Mouse (Mus musculus) liver, adult 2 months (tissue): ENCODE measurements around the gene Dnaaf1. TPM values are rescaled to one million over a fixed set of nuclear protein-coding genes. Genes with fewer than 3 reads are reported as not detected.

ENCODE experiments used
- DNase-seq: peaks from one replicate; pipeline ENCODE4 v3.0.0-alpha.2; 2011; ENCODE audit warnings: low read depth, low spot score; ENCODE audit errors: extremely low read depth
- H3K27ac ChIP-seq: fragments of 200-500 bp; replicated peaks from 2 replicates; pipeline ENCODE4 v1.5.1; 2012; ENCODE audit warnings: low read depth, mild to moderate bottlenecking, control low read depth, inconsistent platforms, low read length; ENCODE audit not compliant: insufficient read depth
- H3K27me3 ChIP-seq: fragments of 200-500 bp; 2 replicates; pipeline ENCODE4 v1.6.1; 2012; ENCODE audit warnings: mild to moderate bottlenecking, moderate library complexity, low read length, inconsistent platforms; ENCODE audit not compliant: control insufficient read depth, insufficient read depth
- H3K36me3 ChIP-seq: fragments of 200-500 bp; 2 replicates; pipeline ENCODE4 v1.6.1; 2012; ENCODE audit warnings: low read length, inconsistent platforms; ENCODE audit not compliant: control insufficient read depth, insufficient read depth
- H3K4me1 ChIP-seq: fragments of 200-500 bp; 2 replicates; pipeline ENCODE4 v1.6.1; 2011; ENCODE audit warnings: low read length; ENCODE audit not compliant: control insufficient read depth, insufficient read depth
- H3K4me3 ChIP-seq: fragments of 200-500 bp; 2 replicates; pipeline ENCODE4 v1.5.1; 2011; ENCODE audit warnings: low read depth, mild to moderate bottlenecking, control low read depth, low read length, moderate library complexity; ENCODE audit not compliant: insufficient read depth
- H3K79me2 ChIP-seq: fragments of 200-500 bp; 2 replicates; pipeline ENCODE4 v1.6.1; 2012; ENCODE audit warnings: inconsistent platforms, mild to moderate bottlenecking, low read length, moderate library complexity; ENCODE audit not compliant: control insufficient read depth, insufficient read depth
- H3K9ac ChIP-seq: fragments of 200-500 bp; 2 replicates; pipeline ENCODE4 v1.6.1; 2012; ENCODE audit warnings: low read depth, mild to moderate bottlenecking, control low read depth, inconsistent platforms, low read length
- CTCF ChIP-seq: fragments of 200-500 bp; IDR thresholded peaks from 2 replicates; pipeline ENCODE4 v1.5.1; 2011; ENCODE audit warnings: low read depth, low read length, control low read depth
- POLR2A ChIP-seq: fragments of 200-500 bp; IDR thresholded peaks from 2 replicates; pipeline ENCODE4 v1.6.1; 2011; ENCODE audit warnings: low read length, control low read depth; ENCODE audit not compliant: insufficient read depth; ENCODE audit errors: extremely low read depth
- WGBS: fragments of 180-500 bp; shearing (Covaris S2); methylation state at CpG from one replicate; pipeline ENCODE4 v1.1.7; 2018; 5-methylcytosine and 5-hydroxymethylcytosine counted together
- polyA plus RNA-seq: library from polyadenylated mRNA; depleted of rRNA; stranded (reverse); fragments of >200 nt; gene quantifications from 2 replicates; pipeline ENCODE4 v1.2.3, GENCODE M21; 2012; rRNA removed
- total RNA-seq: library from RNA; depleted of rRNA; stranded (reverse); fragments of >200 nt; gene quantifications from 2 replicates; pipeline ENCODE4 v1.2.3, GENCODE M21; 2014; rRNA removed

Gene Dnaaf1
- not detected in 2 replicates for total RNA-seq
- not detected in 2 replicates for polyA plus RNA-seq

DNA sequence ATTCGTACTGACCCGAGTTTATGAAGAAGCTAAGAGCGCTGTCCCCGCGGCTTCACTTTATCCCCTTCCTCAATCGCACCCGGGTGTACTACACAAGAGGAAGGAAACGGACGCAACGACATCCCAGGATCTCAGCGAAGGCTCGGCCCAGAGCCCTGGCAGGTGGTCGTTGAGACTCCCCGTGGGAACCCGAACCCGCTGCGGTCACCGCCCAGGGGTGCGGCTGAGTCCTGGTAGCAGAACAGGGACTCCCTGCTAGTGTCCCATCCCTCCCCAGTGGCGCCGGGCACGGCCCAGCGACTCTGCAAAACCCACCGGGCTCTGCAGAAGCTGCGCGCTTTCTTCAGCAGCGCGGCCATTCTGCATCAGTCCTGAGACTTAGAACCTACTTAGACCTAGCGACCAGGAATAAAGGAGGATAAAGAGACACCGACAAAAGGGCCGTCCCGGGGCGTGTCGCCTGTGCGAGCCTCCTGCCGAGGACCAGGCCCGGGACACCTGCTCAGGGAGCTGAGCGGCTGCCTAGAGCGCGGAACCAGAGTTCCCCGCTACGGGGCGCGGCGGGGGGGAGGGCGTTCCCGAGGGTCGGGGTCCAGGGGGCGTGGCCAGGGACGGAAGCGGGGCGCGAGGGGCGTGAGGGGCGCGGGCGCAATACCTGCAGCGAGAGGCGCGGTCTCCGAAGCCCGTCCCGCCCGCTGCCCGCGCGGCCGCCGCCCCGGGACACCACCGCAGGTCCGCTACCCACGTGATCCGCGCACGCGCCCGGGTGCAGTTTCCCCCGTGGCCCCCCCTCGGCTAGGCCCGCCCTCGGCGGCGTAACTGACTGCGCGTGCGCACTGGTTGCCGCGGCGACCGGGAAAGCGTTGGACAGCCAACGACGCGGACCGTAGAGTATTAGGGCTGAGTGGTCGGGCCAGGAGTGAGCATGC, at the start of gene Dnaaf1, which contains the start of gene Hsdl1:
Gene Dnaaf1, plus strand, starts transcription at position 799 of the 929 bp plus-strand sequence.
Gene Hsdl1, minus strand, starts transcription at position 747 of the 929 bp plus-strand sequence.
- Histone ChIP-seq H3K27ac (0 out of 2 replicates have a peak within 1 kb of the TSS, but pooled peaks have one; percentile 7), H3K4me1 (peaks cover 6% of the 10 kb centered on the region)
- under 1% methylated on average over 93 of the region's 97 CpGs for WGBS

GRCm38 (mm10) chr8:119528762-119529161, 46.3 kb upstream of the Dnaaf1 start:
- Histone ChIP-seq H3K36me3 (peaks cover 42% of the 10 kb centered on the region), H3K79me2 (no peaks in the 10 kb centered on the region), H3K27ac (no peak overlapping the region), H3K4me1 (no peaks in the 10 kb centered on the region), H3K4me3 (no peak overlapping the region), H3K27me3 (no peaks in the 10 kb centered on the region), H3K9ac (no peak overlapping the region)
- WGBS, result 86% methylated on average over 7 of the region's 7 CpGs
- TF ChIP-seq POLR2A, result no peak
- TF ChIP-seq CTCF, result no peak
- peak; percentile 16 for DNase-seq

More for the DNA sequence above, at the start of gene Dnaaf1, which contains the start of gene Hsdl1:
- H3K27me3 ChIP-seq, result no peaks in the 10 kb centered on the region
- TF ChIP-seq POLR2A (peak; percentile 35; the same call in 1 of the 2 replicates), CTCF (no peak; the same call in 1 of the 2 replicates)
- H3K9ac ChIP-seq, result peak within 1 kb of the TSS; percentile 81
- peaks cover 15% of the 10 kb centered on the region; the same call in 1 of the 2 replicates for H3K79me2 ChIP-seq
- peak; percentile 63 for DNase-seq
- H3K36me3 ChIP-seq, result no peaks in the 10 kb centered on the region
- peak within 1 kb of the TSS; percentile 78 for H3K4me3 ChIP-seq

- Histone ChIP-seq H3K27me3 (no peaks in the 10 kb centered on the region), H3K4me1 (no peaks in the 10 kb centered on the region), H3K79me2 (no peaks in the 10 kb centered on the region), H3K27ac (no peak overlapping the region), H3K36me3 (peaks cover 45% of the 10 kb centered on the region), H3K9ac (no peak overlapping the region), H3K4me3 (no peak overlapping the region)
- no peak for TF ChIP-seq CTCF
- no peak for TF ChIP-seq POLR2A
- DNase-seq, result no peak
- WGBS, result 49% methylated on average over 6 of the region's 6 CpGs
These were observed 44.1 kb upstream of the Dnaaf1 start for GRCm38 (mm10) chr8:119530937-119531336.

DNA sequence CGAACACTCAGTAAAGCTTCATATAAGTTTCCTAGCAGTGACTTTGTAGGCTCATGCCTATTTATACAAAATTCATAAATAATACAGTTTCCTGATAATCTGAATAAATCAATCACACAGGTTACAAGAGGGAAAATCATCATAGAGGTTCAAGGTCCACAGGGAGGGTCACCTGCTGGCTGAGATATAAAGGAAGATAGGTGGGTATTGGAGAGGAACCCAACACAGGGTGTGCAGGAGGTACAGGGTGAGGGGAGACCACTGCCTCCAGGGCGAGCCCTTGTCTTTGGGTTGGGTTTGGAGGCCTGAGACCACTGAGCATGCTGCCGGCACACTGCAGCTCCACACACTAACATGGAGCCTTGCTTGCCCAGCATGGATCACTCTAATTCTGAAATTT, 43.6 kb upstream of the Dnaaf1 start:
- Histone ChIP-seq H3K27ac (no peak overlapping the region), H3K79me2 (no peaks in the 10 kb centered on the region), H3K9ac (no peak overlapping the region), H3K4me1 (no peaks in the 10 kb centered on the region), H3K4me3 (no peak overlapping the region), H3K36me3 (peaks cover 45% of the 10 kb centered on the region), H3K27me3 (no peaks in the 10 kb centered on the region)
- WGBS, result 97% methylated on average over 3 of the region's 3 CpGs
- TF ChIP-seq CTCF (no peak), POLR2A (no peak)
- no peak for DNase-seq

DNA sequence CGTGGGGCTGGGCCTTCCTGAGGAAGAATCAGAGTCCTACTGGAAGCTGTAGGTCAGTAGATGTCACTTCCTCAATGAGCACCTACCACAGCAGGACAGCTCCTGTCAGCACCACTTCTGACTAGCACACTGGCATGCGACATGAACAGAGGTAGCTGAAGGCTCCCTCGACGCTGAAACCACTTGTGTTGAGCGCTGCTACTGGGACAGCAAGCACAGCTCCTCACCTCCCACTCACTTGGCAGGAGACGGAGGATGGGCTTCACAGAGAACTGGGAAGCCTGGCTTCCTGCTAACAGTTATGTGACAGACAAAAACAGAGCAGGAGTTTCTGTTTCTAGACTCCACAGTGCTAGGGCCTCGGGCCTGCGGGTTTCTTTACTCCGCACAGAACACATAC, 43.1 kb upstream of the Dnaaf1 start:
- DNase-seq, result no peak
- Histone ChIP-seq H3K9ac (no peak overlapping the region), H3K27me3 (no peaks in the 10 kb centered on the region), H3K79me2 (no peaks in the 10 kb centered on the region), H3K4me3 (no peak overlapping the region), H3K36me3 (peaks cover 45% of the 10 kb centered on the region), H3K4me1 (no peaks in the 10 kb centered on the region), H3K27ac (no peak overlapping the region)
- 87% methylated on average over 9 of the region's 9 CpGs for WGBS
- no peak for TF ChIP-seq POLR2A
